Mouse (Mus musculus): ENCODE measurements around the gene Cdt1.
"Not testable (repeated sequence)": the region's sequence is repeated elsewhere in the genome, so short reads cannot be mapped to it uniquely, and the experiment has no call there.

The Cdt1 gene

DNA sequence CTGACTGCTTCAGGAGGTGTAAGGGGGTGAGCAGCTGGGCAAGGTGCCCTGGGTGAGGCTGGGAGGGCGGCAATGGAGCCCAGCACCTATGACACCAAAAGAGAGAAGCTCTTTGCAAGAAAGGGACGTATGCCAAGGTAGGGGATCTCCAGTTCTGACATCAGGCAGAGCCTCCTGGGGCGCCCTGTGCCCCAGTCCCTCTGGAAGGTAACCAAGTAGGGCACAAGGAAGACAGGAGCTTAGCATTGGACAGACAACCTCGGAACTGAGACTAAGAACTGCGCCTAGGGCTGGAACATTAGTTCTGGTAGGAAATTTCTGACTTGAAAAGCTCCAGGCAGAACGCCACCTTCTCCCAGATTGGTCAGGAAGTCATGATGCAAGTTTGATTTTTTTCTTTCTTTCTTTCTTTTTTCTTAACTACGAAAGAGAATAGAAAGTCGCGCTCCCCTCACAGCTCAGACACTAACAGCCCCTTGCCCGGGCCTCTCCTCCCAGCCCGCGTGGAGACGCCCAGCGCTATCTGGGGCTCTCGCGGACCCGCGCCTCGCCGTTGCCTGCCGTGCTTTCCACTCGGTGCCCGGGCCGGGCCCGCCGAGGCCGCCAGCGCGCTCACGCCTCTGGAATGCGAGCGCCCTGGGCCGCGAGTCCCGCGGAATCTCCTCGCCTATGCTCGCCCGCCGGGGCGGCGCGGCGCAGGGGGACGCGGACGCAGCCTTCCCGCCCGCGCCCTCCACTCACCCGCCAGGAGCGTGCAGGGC lies 17.4 kb upstream of the Cdt1 start:
- peak; percentile 71 for DNase-seq (ENCODE audit: extremely low spot score)

DNA sequence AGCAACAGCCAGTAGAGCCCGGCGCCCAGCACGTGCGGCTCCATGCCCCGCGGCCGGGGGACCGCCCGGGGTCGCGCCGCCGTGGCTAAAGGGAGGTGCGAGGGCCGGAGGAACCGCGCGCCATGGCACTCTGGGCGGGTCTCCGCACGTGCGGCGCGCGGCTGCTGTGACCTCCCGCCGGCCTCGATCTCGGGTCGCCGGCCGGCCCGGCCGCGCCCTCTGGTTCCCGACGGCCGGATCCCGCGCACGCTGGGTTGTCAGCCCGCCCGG lies 16.9 kb upstream of the Cdt1 start:
- no peak for DNase-seq (ENCODE audit: extremely low spot score)

GRCm38 (mm10) chr8:122551265-122552051 lies 16.4 kb upstream of the Cdt1 start, which contains the start of gene Piezo1:
Piezo1 (minus strand) TSS chr8:122551329.
- DNase-seq (ENCODE audit: extremely low spot score) = peak; percentile 89

DNA sequence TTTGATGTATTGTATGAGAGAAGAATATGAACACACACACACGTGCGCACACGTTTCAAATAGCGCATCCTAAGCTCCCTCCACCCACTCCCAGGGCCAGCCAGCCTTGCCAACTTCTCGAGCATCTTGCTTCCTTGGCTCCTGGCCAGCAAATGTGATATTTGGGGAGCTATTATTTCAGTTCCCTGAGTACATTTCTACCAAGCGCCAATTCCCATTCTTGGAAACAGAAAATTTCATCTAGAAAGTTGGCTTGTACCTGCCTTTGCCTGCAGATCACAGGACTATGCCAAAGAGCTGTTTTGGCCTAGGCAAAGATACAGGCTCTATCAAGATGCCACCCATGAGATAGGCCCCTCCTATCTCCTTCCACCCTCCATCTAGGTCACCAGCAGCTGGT lies 13.0 kb upstream of the Cdt1 start:
- DNase-seq (ENCODE audit: extremely low spot score) = no peak

GRCm38 (mm10) chr8:122556030-122557009 lies 11.5 kb upstream of the Cdt1 start:
- DNase-seq (ENCODE audit: extremely low spot score) = no peak

- DNase-seq (ENCODE audit: extremely low spot score) = no peak
Observed at GRCm38 (mm10) chr8:122557248-122558038, 10.4 kb upstream of the Cdt1 start.

DNA sequence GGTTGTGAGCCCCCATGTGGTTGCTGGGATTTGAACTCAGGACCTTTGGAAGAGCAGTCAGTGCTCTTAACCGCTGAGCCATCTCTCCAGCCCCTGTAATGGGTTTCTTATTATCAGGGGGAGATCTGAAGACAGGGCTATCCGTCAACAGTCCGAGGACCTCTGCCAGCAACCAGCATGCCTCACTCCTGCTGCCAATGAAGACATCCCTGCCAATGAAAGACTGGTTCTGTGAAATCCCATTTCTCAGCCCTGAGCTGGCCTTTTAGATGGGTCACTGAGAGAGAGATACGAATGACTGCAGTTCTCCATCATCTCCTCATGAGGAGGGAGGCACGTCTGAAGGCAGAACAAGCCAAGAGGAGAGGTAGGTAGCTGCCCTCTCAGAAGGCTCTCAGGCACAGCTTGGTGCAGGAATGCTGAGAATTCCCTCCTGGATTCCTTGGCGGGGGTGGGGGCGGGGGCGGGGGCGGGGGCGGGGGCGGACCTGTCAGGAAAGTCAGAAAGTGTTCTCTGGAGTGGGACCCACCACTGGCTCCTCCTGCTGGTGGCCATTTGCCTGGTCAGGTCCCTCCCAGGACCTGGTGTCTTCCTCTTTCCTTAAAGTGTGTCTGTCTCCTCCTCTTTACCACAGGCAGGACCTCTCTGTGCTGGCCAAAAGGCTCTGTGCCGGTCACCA lies 9.0 kb upstream of the Cdt1 start:
- DNase-seq (ENCODE audit: extremely low spot score) = peak; percentile 75

DNA sequence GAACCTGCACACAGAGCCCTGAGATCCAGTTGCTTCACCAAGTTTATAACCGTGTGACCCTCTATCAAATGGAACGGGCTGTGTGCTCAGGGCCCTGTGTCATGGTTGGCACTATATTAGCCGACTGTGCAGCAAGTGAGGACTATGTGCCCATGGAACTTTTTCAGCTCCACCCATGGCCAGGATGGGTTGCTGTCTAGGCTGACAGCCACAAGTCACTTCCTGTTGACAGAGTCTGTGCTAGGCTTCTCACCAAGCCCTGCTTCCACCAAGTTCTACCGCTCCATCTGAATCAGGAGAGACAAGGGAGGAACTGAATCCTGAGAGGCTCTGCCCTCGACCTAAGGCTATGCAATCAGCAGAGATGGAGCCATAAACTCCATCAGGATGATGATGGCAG lies 6.6 kb upstream of the Cdt1 start:
- no peak for DNase-seq (ENCODE audit: extremely low spot score)

GRCm38 (mm10) chr8:122564363-122565352 lies 3.2 kb upstream of the Cdt1 start:
- no peak for DNase-seq (ENCODE audit: extremely low spot score)

DNA sequence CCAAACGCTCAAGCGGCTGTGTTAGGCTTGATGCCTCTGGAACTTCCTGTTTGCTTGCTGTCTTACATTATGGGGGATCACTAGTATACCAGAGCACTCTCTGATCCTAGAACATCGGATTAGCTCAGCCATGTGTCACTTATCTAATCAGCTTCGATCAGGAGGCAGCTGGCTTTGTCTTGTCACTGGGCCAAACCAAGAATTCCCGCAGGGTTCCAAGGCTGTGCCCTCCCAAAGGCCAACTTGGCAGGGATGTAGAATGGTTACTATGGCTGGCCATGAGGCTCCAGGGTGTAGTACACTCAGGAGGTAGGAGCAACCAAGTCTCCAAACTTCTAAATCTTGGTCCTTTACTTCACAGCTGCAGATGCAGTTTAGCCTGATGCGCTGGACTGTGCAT lies 1.0 kb upstream of the Cdt1 start:
- no peak for DNase-seq (ENCODE audit: extremely low spot score)

DNA sequence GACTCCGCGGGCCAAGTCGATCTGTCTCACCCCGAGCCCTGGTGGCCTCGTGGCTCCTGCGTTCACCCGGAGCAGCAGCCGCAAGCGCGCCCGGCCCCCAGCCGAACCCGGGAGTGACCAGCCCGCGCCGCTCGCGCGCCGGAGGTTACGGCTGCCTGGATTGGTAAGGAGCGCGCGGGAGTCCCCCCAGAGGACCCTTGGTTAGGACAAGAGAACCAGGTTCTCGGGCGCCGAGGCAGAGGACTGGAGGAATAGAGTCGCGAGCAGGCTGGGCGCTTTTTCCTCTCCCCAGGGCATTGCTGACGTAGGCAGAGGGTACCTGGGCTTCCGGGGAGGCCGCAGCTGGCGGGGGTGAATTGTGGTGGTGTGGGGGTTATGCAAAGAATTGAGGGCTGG lies 292 bp downstream of the Cdt1 start:
- DNase-seq (ENCODE audit: extremely low spot score) = no peak

GRCm38 (mm10) chr8:122568881-122569309 lies 1.1 kb downstream of the Cdt1 start:
- DNase-seq (ENCODE audit: extremely low spot score) = peak; percentile 55

DNA sequence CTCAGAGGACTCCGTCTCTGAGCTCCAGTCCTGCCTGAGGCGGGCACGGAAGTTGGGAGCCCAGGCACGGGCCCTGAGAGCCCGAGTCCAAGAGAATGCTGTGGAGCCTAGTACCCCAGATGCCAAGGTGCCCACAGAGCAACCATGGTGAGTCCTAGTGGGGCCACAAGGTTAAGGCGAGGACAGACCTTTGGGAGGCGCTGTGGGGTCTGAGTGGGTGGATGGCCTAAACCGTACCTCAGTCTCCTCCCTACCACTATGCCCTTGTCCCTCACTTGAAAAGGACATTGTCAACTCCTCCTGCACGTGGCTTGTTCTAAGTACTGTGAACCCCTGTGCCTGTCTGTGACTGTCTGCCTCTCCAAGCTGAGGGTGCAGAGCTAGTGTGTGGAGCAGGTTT lies 1.5 kb downstream of the Cdt1 start:
- no peak for DNase-seq (ENCODE audit: extremely low spot score)

DNA sequence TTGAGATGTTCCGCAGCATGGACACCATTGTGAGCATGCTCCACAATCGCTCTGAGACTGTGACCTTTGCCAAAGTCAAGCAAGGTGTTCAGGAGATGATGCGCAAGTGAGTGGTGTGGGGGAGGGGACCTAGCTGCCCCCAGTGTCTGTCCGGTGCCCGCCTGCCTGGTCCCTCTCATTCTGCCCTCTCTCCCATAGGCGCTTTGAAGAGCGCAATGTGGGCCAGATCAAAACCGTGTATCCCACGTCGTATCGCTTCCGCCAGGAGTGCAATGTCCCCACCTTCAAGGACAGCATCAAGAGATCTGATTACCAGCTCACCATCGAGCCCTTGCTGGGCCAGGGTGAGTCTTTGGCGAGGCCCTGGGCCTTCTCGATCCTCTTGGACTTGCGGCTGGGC lies 2.2 kb downstream of the Cdt1 start:
- DNase-seq (ENCODE audit: extremely low spot score) = no peak

- no peak for DNase-seq (ENCODE audit: extremely low spot score)
Observed at GRCm38 (mm10) chr8:122571153-122571552, 3.3 kb downstream of the Cdt1 start.

- DNase-seq (ENCODE audit: extremely low spot score) = no peak
Observed at GRCm38 (mm10) chr8:122571750-122572267, 4.0 kb downstream of the Cdt1 start.

- no peak for DNase-seq (ENCODE audit: extremely low spot score)
Observed at GRCm38 (mm10) chr8:122572751-122573150, 4.9 kb downstream of the Cdt1 start.

- not testable (repeated sequence) for DNase-seq (ENCODE audit: extremely low spot score)
Observed at GRCm38 (mm10) chr8:122573176-122573575, 5.4 kb downstream of the Cdt1 start.

DNA sequence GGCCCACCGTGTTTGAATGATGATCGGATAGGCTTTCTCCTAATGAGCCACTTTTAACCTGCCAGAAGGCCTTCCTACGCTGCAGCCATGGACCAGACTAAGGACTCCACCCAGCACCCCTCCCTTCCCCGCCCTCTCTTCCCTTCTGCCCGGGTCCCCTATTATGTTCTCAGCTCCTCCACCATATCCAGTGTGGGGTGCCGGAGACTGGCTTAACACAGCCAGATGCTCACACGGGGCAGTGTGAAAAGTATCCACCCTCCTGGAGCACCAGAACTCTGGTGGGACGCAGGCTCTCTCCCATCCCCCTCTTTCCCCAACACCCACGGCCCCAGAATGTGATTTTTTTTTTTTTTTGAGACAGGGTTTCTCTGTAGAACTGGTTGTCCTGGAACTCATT lies 5.8 kb downstream of the Cdt1 start:
- DNase-seq (ENCODE audit: extremely low spot score) = no peak

Measured in embryo, embryonic 9.5 days (tissue).